Mouse (Mus musculus) urinary bladder, postnatal 25 days (tissue): Measurements from ENCODE around the gene Zfp1.

Source experiments
- DNase-seq: peaks from one replicate; pipeline ENCODE4 v3.0.0; 2022; ENCODE audit warnings: low spot score

Zfp1 gene

GRCm38 (mm10) chr8:111643264-111644141, at the start of gene Zfp1:
Gene Zfp1 (plus strand): TSS chr8:111643401.
- peak; percentile 83 for DNase-seq

DNA sequence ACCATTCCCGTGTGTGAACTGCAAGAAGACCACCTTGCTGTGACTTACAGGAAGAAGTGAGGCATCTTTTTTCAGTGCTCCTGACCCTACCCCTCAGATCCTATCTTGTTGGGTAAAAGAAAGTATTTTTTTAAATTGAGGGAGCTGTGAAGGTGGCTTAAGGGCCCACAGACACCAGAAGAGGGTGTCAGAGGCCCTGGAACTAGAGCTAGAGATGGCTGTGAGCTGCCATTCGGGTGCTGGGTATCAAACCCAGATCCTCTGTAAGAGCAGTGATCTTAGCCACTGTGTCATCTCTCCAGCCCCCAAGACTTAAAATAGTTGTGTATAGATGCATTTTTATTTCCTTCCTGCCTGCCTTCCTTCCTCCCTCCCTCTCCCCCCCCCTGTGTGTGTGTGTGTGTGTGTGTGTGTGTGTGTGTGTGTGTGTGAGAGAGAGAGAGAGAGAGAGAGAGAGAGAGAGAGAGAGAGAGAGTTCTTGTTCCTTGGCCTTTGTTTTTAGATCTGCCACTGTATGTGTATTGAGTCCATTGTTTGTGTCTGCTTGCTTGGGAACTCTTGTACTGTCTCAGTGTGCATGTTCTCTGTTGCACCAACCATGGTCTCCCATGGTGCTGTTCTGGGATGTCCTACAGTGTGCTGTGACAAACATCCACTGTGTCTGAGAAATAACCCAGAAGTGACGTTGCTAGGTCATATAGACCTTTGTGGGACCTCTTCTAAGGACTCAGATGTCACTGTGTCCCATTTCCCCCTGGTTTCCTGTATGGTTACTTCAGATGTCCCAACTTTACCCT, 49.0 kb upstream of the Zfp1 start:
- DNase-seq, result no peak

DNA sequence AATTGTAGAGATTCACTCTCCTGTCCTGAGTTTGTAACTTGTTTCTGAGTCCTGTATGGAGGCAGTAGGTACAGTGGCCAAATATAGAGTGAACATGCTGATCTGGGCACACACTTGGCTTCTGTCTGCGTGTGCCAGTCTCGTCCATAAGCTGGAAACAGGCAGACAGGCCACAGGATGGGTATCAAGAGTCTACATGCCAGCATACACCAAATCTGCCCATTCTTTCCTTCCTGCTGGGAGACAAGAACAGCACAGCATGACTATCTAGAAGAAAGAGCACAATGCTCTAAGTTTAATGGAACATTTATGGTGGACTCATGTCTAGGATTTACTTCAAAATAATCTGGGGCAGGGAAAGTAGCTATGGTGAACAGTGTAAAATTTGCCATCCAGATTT, 48.2 kb upstream of the Zfp1 start:
- no peak for DNase-seq

- no peak for DNase-seq
Observed at GRCm38 (mm10) chr8:111595712-111596484, 47.3 kb upstream of the Zfp1 start.

DNA sequence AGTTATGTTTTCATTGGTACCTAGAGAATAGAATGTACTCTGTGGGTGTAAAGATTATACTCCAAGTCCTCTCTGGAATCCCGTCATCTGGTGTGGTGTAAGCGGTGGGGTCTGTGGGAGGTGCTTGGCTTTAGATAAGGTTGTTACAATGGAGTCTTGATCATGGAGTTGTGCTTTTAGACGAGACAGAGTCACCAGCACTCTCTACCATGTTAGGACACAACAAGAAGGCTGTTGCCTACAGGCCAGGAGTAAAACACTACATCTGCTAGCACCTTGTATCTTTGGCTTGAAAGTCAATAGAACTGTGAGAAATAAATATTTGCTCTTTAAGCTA, 46.7 kb upstream of the Zfp1 start:
- no peak for DNase-seq

GRCm38 (mm10) chr8:111597310-111597709, 45.9 kb upstream of the Zfp1 start:
- no peak for DNase-seq

DNA sequence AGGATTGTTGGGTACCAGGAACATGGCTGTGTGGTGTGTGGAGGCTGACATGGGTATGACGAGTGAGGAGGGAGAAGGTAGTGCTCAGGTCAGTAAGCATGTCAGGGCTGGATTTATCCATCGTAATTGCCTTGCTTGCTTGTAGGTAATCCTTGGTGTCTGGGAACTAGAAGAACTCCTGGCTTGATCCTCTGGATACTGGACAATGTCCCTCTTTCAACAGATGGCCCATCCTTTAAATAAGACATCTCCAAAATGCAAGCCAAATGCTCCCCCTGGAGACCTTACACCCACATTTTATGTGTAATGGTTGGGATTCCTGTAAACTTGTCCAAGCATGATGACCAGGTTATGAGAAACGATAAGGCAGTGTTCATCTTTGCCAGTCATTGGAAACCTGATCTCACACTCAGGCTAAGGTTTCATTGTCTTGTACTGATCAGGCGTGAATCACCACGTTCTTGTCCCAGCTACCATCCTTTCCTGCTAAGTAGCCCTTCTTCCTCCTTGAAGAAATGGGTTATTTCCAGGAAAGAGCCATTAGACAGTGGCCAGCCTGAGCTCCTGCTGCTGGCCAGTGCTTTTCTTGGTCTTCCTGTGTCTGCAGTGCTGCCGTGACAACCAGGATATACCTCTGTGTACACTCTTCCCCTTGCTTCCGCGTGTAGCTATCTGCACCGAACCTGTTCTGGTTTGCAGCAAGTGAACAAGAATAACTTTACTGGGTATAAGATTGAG, 43.3 kb upstream of the Zfp1 start:
- no peak for DNase-seq

- DNase-seq, result no peak
Observed at GRCm38 (mm10) chr8:111602050-111602449, 41.2 kb upstream of the Zfp1 start.

DNA sequence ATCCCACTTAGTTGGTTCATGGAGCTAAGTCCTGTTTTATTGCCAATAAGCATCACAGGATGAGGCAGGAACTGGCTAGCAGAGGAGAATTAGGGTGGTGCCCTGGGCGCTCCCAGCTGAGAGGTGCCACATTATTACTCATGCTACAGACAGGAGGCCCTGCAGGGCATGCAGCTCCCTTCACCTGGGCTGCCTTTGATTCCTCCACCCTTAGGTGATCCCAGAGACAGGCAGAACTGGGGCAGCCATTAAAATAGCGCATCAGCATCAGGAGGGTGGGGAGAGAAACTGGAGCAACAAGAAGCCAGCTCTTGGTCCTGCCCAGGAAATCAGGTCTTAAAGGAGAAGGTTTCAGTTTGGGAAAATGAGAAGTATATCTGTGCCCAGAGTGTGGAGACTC, 38.2 kb upstream of the Zfp1 start:
- no peak for DNase-seq

- no peak for DNase-seq
Observed at GRCm38 (mm10) chr8:111606961-111607360, 36.2 kb upstream of the Zfp1 start.

DNA sequence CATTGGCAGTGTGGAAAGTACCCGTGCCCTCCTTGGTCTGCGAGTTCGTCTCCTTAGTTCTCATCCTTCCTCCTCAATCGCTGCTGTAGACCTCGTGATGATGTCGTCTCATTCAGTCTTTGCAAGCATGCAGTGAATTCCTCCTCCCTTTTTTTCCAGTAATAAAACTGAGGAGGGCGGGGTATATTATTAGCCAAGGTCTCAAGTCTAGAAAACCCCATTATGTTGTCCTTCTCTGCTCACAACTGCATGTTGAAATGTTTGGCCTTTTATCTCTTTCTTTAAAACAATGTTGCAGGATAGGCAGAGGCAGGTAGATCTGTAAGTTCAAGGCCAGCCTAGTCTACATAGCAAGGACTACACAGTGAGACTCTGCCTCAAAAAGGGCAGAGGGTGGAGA, 35.8 kb upstream of the Zfp1 start:
- DNase-seq, result no peak

DNA sequence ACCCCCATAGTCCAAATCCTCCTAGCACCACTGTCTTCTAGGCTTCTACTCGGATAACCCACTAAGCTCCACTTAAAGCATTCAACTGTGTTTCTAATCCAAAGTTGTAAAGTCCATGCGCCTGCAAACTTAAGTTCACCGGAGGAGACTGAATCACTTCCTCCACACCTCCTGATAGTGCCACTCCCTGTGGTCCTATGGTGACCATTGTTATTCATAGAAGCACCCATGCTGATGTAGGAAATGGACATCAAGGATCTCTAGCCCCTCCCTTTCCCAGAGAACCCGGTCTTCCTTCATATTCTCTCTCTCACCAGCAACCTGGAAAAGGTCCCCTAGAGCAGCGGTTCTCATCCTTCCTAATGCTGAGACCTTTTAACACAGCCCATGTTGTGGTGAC, 30.0 kb upstream of the Zfp1 start:
- no peak for DNase-seq

DNA sequence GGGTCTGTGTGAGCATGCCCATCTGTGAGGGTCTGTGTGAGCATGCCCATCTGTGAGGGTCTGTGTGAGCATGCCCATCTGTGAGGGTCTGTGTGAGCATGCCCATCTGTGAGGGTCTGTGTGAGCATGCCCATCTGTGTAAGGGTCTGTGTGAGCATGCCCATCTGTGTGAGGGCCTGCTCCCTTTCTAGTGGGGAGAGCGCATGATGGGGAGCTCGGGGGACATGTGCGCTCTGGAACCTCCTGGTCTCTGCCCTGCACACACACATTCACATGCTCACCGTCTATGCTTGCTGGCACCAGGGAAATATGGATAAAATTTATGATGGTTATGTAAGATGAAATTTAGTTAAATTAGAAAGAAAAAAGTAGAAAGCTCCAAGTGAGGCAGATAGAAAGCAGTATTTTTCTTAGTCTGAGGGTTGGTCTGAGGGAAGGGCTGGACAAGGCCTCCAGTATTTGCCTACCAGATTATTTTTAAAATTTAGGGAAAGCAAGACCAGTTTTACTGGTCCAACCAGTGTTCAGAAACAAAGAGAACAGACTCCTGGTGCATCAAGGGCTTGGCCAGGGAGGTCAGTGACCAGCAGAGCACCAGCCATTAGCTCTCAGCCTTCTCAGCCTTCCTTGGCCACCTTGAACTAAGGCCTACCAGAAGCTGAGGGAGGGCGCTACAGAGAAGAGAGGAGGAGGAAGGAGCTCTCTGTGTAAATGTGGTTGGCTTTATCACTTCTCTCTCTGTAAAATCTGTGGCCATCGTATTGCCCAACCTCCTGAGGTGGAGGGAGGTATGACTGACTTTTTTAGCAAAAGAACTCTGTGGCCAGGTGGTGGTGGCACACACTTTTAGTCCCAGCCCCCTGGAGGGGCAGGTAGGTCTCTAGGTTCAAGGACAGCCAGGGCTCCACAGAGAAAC, 28.2 kb upstream of the Zfp1 start:
- DNase-seq, result no peak

DNA sequence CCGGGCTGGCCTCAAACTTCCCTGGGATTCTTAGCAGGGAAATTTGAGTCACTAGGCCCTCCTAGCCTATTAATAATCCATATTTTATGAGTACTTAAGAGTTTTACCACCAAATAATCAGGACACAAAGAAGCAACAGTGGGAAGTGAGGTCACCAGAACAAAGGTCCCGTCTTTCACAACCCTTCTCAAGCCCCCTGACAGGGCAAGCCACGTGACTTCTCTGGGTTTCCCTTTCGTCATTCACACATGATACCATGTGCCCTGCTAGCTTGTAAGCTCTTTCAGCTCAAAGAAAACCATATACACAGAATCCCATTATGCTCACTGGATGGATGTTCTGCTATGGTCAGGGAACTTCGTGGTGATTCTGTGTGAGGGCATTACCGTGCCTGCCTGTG, 25.4 kb upstream of the Zfp1 start:
- DNase-seq, result no peak

- DNase-seq, result no peak
Observed at GRCm38 (mm10) chr8:111618273-111618672, 24.9 kb upstream of the Zfp1 start.

GRCm38 (mm10) chr8:111619936-111620335, 23.3 kb upstream of the Zfp1 start:
- DNase-seq, result no peak

GRCm38 (mm10) chr8:111622104-111622503, 21.1 kb upstream of the Zfp1 start:
- no peak for DNase-seq

GRCm38 (mm10) chr8:111622553-111622952, 20.6 kb upstream of the Zfp1 start:
- DNase-seq, result no peak

DNA sequence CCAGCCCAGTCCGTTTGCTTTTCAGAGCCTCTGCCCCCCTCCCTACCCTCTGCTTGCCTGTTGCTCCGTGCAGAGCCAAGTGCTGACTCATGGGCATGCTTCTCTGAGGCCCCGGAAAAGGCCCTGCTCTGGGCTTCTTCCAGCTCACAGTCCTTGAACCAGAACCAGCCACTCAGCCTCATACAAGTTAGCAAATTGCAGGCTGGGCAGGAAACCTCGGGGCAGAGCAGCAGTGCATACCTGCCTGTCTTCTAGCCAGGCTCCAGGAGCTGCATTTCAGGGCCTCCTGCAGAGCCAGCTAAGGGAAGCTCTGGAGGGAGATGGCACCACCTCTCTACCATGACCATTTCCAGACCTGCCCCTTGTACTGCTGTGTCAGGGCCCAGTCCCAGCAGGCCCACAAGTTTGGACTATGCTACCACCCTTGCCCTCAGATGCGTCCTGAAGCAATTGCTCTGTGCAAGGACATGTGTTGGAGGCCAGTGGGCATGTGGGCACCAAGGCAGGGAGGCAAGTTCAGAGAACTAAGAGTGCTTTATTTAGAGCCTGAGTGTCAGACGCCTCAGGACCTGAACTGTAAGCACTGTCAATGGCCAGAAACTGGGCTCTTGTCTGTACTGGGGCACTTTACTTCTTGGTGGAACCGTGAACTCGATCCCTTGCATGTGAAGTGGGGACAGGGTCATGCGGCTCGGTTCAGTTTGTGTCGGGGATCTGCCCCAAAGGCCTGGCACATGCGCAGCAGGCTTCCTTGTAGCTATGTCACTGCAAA, 18.9 kb upstream of the Zfp1 start:
- DNase-seq, result peak; percentile 51

DNA sequence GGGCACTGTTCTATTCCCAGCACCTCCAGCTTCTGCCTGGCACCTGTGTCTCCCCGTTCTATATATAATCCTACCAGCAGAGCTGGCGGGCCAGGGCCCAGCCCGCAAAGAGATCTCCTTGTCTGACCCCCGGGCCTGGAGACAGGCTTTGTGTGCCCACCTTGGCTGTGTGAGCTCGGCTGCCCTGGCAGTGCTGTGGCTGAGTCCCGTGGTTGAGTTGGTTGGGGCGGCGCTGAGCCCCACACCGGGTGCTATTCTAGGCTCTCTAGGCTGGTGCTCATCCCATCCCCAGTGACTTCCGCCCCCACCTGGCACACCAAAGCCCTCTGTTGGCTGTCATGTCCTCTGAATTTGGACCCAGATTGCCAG, 18.4 kb upstream of the Zfp1 start:
- no peak for DNase-seq
